Mouse (Mus musculus) c-Kit-positive CD71-positive TER-119-negative erythroid progenitor cells, embryonic 14.5 days (primary cell): ENCODE data around the gene Gna15.

ENCODE experiments used
- DNase-seq: peaks from one replicate; pipeline ENCODE4 v3.0.0-alpha.2; 2013; ENCODE audit warnings: low read depth

Gene Gna15

DNA sequence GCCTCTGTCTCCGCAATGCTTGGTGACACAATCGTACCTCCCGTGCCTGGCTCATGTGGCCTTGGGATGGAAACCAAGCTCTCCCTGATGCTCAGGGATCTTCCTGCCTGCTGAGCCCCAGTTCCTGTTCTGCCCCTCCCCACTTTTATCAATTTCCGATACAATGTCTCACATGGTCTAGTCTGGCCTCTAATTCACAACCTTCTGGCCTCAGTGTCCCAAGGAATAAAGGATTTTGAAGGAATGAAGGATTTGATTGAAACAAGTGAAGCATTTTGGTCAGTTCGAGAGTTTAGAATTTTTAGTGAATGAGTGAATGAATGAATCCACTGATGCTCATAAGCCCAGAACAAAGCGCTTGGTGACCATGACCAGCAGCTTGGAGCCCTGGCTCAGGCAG lies 883 bp downstream of the Gna15 start:
- no peak for DNase-seq

DNA sequence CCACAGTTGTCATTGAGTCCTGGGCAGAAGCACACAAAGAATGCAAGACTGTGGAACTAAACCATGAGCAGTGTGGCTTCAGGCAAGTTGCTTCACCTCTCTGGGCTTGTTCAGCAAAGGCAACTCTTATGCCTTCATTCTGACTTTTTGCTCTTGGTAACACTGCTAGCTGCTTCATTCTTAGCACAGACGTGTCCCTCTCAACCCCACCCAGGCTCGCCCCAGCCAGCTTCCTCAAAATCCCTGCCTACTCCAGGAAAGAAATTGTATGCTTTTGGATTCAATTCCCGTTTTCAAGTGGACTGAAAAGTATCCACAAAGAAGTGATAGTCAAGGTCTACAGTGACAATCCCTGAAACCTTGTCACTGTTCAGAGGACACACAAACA lies 4.1 kb downstream of the Gna15 start:
- no peak for DNase-seq

DNA sequence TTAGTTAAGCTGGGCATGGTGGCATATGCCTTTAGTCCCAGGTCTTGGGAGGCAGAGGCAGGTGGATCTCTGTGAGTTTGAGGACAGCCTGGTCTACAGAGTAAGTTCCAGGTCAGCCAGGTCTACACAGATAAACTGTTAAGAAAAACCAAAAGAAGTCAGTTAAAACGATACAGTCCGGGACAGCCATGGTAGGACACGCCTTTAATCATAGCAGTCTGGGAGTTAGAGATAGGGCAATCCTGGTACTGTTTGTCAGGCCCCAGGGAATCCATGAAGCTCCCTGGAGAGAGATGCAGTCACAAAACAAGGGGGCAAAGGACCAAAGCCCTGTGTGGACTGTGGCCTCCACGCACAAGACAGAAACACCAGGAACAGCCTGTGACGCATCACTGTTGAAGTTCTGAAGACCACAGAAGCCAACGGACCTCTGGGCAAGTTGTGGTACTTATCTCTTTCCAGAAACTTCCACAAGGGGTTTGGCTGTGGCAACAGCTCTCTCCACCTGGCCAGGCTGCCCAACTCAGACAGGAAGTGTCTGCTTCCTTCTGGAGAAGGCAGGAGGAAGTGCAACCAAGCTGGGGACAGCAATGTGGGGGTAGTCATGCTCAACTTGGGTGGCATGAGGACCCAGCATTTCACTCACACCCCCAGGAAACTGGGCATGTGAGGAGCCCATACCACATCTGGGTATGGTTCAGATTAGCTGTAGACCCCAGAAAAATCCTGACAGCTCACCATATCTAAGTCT lies 4.6 kb downstream of the Gna15 start:
- DNase-seq: no peak

DNA sequence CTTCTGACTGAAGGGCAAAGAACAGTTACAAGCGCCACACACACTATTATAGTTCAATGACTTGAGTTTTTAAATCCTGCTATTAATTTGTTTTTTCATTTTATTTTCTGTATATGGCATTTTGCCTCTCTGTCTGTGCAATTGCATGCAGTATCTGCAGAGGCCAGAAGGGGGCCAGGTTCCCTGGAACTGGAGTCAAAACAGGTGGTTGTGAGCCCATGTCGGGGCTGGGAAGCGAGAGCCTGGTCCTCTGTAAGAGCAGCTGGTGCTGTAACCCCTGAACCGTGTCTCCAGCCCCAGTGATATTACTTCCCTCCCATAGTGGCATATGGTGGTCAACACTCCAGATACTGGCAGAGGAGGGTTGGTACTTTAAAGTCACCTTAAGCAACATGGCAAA lies 5.5 kb downstream of the Gna15 start:
- DNase-seq: no peak

DNA sequence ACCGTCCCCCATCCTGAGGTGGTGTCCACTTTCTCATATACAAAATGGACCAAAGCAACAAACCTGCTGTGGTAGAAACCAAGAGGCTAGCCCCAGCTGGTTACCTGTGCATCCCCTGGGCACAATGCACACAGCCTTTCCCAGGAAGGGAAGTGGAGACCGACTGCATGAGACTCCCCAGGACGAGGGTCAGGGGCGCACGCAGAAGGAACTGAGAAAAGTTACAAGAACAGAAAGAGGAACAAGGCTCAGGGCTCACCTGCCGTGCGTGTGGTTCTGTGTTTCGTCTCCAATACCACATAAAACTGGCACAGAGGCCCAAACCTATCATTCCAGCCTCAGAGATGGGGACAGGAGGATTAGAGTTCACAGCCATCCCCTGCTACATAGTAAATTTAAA lies 6.8 kb downstream of the Gna15 start:
- DNase-seq: no peak

DNA sequence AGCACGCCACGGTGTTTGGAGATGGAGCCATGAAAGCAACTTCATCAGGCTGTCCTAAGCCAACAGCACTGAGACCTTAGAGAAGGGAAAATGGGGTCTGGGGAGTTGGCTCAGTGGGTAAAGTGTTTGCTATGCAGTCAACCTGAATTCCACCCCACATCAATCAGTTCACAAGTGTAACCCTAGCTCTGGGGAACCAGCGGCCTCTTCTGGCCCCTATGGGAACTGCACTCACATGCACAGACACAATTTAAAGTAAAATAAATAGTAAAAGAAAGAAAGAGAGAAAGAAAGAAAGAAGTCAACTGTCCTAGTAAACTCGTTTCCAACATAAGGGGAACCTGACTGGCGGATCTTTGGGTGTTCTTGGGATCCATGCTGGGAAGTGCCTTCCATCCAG lies 10.2 kb downstream of the Gna15 start:
- no peak for DNase-seq

DNA sequence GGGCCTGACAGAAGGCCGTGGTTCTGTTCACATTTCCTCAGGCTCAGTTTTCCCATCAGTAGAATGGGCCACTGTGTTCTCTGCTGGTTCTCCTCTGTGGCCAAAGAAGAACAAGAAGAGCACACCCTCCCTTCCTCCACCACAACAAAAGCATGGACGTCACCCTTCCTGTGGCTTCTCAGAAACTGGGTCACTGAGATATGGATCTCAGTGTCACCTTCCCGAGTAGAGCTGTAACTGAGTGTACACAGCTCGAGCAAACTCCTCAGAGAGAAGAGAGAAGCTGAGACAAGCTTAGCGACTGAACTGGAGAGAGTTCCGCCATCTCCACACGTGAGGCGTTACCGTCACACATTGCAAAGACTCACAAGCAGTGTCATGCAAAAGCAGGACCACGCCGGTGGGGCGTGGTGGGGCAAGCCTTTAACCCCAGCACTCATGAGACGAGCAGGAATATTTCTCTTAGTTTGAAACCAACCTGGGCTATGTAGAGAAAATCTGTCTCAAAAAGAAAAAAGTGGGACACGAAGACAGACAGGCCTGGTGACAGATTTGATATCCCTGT lies 13.7 kb downstream of the Gna15 start:
- DNase-seq: no peak

DNA sequence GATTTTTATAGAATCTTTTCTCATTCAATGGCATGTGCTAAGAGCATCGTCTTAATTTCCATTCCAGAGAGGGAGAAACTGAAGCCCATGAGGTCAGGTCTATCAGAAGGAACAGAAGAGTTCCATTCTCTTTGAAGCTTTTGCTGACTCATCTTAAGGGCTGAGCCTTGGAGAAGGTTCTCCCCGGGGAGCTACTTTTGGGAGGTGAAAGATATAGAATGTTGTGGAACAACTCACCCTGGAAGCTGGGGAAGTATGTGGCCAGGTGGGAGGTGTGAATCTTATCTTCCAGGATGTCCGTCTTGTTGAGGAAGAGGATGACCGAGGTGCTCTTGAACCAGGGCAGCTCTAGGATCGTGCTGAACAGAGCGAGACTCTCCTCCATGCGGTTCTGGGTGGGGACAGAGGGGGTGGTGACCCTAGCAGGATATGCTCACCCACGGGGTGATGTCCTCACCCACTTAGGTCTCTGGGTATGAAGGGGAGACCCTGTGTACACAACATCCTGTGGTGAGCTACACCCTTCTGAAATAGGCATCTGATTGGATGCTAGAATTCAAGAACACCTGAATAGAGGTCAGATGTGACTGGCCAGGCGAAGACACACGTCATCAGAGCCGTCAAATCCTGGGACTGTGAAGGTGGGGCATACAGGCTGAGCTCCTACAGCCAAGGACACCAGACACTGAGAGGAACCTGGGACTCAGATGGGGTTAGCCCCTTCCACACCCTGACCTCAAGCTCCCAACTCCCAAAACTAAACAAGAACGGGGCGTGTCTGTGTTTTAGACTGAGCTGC lies 16.1 kb downstream of the Gna15 start:
- DNase-seq: no peak

DNA sequence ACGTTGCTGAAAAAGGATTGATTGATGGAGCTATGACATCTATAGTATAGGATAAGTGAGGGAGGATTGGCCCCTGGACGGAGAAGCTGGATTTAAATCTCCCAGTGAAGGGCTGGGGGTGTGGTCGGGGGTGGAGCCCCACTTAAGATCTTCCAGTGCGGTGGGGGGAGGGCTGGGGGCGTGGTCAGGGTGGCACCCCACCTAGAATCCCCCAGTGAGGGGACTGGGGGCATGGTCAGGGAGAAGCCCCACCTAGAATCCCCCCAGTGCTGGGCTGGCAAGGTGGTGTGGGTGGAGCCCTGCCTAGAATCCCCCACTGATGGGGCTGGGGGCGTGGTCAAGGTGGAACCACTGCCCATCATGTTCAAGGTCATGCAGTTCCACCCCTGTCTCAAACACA lies 16.9 kb downstream of the Gna15 start:
- DNase-seq: no peak

DNA sequence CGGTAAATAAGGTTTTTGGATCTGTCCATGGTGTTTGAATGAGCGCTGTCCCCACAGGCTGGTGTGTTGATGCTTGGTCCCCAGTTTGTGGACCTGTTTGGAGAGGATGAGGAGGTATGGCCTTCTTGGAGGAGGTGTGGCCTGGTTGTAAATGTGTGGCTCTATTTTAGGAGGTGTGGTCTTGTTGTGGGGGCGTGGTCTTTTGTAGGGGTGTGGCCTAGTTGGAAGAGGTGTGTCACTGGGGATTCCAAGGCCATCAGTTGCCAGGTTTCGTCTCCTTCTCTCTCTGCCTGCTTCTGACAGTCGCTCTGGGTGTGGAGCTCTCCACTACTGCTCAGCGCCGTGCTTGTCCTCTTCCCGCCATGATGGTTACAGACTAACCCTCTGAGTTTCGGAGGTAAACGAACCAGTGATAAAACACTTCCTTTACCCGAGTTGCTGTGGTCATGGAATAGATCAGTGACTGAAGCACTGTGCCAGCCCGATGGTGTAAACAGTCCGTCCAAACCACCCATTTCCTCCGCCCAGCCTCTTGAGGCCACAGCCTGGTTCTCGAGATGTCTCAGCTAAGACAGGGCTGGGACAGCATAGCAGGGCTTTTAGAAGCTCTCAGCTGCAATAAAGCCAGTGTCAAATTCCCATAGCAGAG lies 18.9 kb downstream of the Gna15 start:
- no peak for DNase-seq

DNA sequence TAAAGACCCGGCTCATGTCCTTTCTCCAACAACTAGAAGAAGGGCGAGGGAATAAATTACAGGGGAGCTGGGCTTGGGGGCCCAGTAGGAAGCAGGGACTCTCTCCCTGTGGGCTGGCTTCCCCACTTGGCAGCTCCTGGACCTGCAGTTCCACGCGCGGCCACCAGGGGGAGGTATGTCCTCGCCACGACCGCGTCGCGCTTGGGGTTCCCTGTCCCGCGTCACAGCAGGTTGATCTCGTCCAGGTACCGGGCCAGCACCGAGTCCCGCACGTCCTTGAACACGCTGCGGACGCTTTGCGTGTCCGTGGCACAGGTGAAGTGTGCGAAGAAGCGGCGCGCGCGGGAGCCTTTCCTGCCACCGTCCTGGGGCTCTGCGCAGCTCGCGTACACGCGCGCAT lies 21.4 kb downstream of the Gna15 start:
- DNase-seq: no peak

DNA sequence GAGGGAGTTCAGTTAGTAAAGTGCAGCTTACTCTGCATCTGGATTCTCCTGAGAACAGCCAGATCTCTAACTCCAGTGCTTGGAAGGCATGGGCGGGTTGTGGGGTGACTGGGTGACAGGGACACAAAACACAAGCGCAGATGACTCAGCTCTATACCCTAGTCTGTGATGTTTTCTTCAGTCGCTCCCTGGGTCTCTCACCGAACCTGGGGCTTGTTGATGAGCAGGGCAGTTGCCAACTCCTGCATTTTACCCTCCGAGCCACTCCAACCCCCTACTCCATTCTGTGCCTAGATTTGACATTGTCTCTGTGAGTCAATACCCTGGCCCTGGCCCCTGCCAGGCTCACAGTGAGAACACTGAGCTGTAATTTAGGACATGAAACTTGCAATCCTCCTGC lies 22.2 kb downstream of the Gna15 start:
- DNase-seq: no peak

DNA sequence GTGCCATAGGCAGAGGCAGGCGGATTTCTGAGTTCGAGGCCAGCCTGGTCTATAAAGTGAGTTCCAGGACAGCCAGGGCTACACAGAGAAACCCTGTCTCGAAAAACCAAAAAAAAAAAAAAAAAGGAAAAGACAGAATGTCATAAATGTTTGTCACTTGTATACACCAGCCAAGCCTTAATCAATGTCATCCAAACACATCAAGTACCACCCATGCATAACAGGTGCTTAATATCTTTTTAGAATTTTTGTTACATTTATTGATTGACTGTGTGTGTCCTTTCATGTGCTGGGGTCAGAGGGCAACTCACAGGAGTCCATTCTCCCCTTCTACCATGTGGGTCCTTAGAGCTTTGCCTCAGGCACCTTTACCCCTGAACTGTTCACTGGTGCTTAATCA lies 24.0 kb downstream of the Gna15 start, which contains the start of gene S1pr4:
Gene S1pr4, minus strand, starts transcription at position 101 of the 400 bp plus-strand sequence.
- DNase-seq: no peak

DNA sequence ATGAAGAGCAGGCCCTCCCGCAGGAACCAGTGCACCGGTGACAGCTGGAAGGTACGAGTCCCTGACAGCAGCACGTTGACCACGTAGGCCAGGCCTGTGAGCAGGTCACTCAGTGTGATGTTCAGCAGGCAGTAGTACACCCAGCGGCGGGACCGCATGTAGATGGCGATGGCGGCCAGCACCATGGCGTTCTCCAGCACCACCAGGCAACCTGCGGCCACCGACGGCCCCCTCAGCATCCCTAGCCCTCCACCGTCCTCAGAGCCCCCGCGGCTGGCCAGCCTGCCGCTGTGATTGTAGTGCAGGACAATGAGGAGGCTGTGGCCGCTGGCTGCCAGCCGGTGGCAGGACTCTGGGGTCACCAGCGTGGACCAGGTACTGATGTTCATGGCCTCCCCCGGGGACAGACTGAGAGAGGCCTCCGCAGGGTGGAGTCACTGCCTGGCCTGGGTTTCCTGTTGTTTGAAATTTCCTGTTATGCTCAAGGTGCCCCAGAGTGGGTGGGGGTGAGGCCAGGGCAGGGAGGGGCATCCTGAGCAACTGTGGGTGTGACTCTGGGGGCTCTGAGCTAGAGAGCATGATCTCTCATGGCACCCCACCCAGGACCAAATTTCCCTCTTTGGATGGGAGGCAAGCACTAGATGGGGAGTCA lies 24.6 kb downstream of the Gna15 start:
- DNase-seq: no peak

DNA sequence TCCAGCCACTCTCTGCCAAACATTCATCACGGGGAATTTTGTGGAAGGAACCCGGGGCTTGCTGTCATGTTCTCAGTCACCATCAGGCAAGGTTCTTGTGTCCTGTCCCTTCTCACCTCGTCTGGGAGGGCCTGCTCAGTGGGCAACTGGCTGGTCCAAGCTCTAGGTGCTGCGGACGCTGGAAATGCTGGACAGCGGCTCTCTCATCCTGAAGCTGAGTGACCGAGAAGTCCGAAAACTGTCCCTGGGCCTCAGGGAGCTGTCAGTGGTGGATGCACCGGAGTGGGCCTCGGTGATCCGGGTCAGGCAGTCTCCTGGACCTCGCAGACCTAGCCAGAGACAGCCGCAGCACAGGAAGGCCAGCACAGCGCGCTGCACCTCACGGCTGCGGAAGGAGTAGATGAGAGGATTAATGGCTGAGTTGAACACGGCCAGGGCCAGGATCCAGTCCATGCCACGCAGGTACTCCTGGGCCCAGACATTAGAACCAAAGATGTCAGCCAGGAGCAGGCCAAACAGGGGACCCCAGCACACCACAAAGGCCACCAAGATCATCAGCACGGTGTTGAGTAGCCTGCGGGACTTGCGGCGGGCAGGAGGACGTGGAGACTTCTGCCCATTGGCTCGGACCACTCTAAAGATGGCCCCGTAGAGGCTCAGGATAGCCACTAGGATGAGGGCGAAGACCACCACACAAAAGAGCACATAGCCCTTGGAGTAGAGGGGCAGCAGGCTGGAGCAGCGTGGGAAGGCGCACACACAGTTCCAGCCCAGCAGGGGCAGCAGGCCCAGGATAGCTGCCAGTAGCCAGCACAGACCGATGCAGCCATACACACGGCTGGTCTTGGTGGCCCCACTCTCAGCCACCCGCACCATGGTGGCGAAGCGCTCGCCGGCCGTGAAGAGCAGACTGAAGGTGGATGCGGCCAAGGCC lies 25.4 kb downstream of the Gna15 start:
- DNase-seq: no peak

DNA sequence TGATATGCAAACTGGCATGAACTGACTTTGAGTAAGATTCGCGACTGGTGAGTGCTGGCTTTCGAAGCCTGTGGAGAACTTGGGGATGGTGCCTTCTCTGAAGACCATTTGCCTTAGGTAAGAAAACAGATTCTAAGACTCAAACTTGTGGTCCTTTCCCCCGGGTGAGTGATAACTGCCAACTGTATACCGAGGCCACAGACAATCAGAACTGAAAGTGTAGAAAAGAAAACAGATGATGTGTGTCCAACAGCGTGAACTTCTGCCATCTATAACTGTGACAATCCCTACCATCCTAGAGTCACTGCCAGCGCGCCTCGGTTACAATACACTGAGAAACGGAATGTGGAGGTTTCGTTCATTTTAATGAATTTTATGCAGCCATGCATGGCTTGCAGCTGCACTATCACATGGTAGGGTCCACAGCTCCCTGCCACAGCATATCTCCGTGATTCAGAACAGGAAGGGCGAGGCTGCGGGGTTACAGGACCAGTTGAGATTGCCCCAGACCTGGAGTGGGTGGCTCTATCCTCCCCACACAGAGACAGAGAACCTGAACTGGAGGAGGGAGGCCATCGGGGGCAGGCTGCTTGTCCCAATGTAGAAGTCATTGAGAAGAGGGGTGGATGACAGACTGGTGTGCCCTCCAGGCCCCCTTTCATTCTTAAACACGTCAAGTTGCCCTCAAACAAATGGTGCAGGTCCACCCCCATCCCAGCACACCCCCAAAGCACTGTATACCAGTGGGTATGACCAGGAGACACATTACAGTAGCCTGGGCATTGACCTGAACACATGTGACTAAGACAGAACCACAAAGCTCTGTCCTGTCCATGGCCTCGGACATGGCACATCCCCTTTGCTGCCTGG lies 26.4 kb downstream of the Gna15 start:
- no peak for DNase-seq

DNA sequence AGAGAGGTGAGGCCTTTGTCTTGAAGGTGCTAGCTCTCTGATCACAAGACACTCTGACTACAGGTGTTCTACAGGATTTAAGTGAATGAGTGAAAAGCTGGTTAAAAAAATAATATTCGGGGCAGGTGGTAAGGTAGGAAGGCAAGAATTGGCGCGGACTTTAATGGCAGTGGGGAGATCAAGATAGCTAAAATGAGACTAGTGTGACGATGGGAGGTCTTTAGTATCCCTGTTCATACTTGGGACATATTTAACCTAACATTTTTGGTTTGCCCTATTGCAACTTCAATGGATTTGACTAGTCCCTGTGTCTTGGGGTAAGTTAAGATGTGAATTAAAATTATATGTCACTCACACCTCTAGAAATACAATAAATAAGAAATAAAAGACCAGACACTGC lies 27.1 kb downstream of the Gna15 start:
- no peak for DNase-seq

DNA sequence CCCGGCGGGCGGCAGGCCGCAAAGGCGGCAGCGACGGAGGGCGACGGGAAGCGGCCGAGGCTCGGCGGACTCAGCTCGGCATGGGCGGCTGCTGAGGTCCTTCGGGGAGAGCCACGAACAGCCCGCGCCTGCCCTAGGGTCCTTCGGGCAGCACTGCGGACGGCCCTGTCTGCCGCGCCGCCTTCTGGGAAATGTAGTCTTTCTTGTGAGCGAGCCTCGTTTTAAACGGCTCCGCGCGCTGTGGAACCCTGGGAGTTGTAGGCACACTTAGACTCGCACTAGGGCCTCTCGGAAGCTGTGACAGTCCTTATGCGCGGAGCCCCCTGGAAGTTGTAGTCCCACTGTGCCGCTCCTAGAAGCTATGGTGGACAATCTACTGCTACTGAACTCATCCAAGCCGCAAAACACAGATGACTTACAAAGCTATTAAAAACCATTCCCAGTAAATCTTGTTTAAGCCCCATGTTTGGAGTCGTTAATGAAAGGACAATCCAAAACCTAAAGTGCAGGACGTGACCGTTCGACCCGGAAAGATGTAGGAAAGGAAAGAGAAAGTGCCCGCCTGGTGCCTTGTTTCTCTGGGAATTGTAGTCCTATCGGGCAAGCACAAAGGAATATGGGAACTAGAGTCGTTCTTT lies 27.6 kb downstream of the Gna15 start, which contains the start of gene Ncln:
Gene Ncln, minus strand, starts transcription at position 129 of the 638 bp plus-strand sequence.
- DNase-seq: peak; percentile 95

DNA sequence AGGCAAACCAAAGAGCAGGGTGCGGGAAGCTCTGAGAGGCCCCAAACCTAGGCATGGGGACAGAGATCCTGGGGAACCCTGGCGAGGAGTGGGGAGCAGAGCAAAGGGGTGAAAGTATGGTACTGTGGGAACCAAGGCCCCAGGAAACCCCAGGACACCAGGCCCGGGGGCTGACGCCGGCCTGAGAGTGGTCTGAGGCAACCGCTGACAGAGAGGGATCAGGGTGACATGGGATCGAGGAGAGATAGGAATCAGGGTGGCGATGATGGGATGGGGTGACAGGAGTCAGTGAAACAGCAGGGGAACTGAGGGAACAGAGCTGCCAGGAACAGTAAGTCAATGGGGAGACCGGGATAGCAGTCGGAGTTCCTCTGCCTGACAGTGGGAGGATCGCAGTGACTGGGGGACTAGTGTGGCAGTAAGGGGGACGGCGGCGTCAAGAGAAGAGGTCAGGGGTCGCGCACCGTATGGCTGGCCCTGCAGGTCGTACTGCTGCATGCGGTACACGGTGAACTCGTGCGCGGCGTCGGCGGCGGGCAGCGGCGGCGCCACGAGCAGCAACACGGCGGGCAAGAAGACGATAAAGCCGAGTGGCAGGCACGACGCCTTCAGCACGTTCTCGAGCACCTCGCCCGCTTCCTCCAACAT lies 28.3 kb downstream of the Gna15 start:
- no peak for DNase-seq
